Mouse (Mus musculus) thymus, adult 2 months (tissue): ENCODE data around the gene Vps36.

Experiments
- CTCF ChIP-seq: fragments of 200-500 bp; IDR thresholded peaks from 2 replicates; pipeline ENCODE4 v1.5.1; 2012; ENCODE audit warnings: mild to moderate bottlenecking, control low read depth, low read length, moderate library complexity, borderline replicate concordance; ENCODE audit not compliant: control insufficient read depth, poor library complexity, insufficient read depth; ENCODE audit errors: extremely low read depth
- POLR2A ChIP-seq: fragments of 200-500 bp; IDR thresholded peaks from 2 replicates; pipeline ENCODE4 v1.6.1; 2012; ENCODE audit warnings: mild to moderate bottlenecking, low read length, control low read depth, moderate library complexity; ENCODE audit not compliant: control insufficient read depth, poor library complexity, insufficient read depth; ENCODE audit errors: extremely low read depth

- TF ChIP-seq CTCF (no peak), POLR2A (no peak)
These were observed 72.2 kb downstream of the Vps36 start for GRCm38 (mm10) chr8:22264787-22265186.
